Mouse (Mus musculus) adrenal gland, postnatal 0 days (tissue): Measurements from ENCODE around the gene Dio1. TPM values are rescaled to one million over a fixed set of nuclear protein-coding genes. Genes with fewer than 3 reads are reported as not detected.

Experiments
- polyA plus RNA-seq: library from polyadenylated mRNA; unstranded; fragments of >200 nt; fragmentation: Nextera tagmentation; extraction: Ambion mirVana; gene quantifications from 2 replicates; pipeline ENCODE4 v1.2.1, GENCODE M21; 2015

The Dio1 gene
- 0.15 and 0.20 TPM in 2 replicates for polyA plus RNA-seq

GRCm38 (mm10) chr4:107306966-107307365 is at the start of gene Dio1:
Gene Dio1 (minus strand): TSS chr4:107307169.

GRCm38 (mm10) chr4:107313690-107314478 is 6.9 kb upstream of the Dio1 start, which contains the start of gene Yipf1:
Gene Yipf1 (plus strand): TSS chr4:107314363.

GRCm38 (mm10) chr4:107253125-107254091 is 53.6 kb downstream of the Dio1 start, which contains the start of the genes Lrrc42 and Hspb11:
Gene Lrrc42 (minus strand): TSS chr4:107253532.
Gene Hspb11 (plus strand): TSS chr4:107253593.

Other genes with a start within 250 kb of the Dio1 start
- gene Mrpl37, start 240.3 kb downstream of the Dio1 start, polyA plus RNA-seq: 59.4 and 94.9 TPM in 2 replicates
- 7.5 and 12.0 TPM in 2 replicates for gene Cyb5rl, start 240.2 kb downstream of the Dio1 start, polyA plus RNA-seq
- 0.11 TPM in 1 of 2 replicates, not detected in the other for gene Cdcp2, start 210.3 kb downstream of the Dio1 start, polyA plus RNA-seq
- 657 and 956 TPM in 2 replicates for gene Tmem59, start 128.8 kb downstream of the Dio1 start, polyA plus RNA-seq
- gene Tceanc2, start 128.1 kb downstream of the Dio1 start, polyA plus RNA-seq: 27.3 and 32.1 TPM in 2 replicates
- gene Ldlrad1, start 98.0 kb downstream of the Dio1 start, polyA plus RNA-seq: not detected in 2 replicates
- 30.5 and 34.8 TPM in 2 replicates for gene Lrrc42, start 53.6 kb downstream of the Dio1 start, polyA plus RNA-seq
- gene Hspb11, start 53.6 kb downstream of the Dio1 start, polyA plus RNA-seq: 59.2 and 71.8 TPM in 2 replicates
- gene Yipf1, start 7.2 kb upstream of the Dio1 start, polyA plus RNA-seq: 238 and 436 TPM in 2 replicates
- gene Ndc1, start 60.6 kb upstream of the Dio1 start, polyA plus RNA-seq: 8.4 and 15.6 TPM in 2 replicates
- 0.54 and 0.95 TPM in 2 replicates for gene Glis1, start 127.4 kb upstream of the Dio1 start, polyA plus RNA-seq